Mouse (Mus musculus): ENCODE results near the gene Alkbh2.

GRCm38 (mm10) chr5:114138277-114139164 is 10.5 kb upstream of the Alkbh2 start:
- no peak for TF ChIP-seq EP300 (IDR thresholded peaks at IDR 0.05; ENCODE audit: insufficient read depth, low read depth, low read length)
- TF ChIP-seq POLR2A (IDR thresholded peaks at IDR 0.05; ENCODE audit: insufficient read depth, low read length): no peak
- TF ChIP-seq CTCF (IDR thresholded peaks at IDR 0.05; ENCODE audit: low read depth, low read length): no peak

Measured in ES-Bruce4 (cell line).